Mouse (Mus musculus): Measurements from ENCODE around the gene Furin. TPM values are rescaled to one million over a fixed set of nuclear protein-coding genes. Genes with fewer than 3 reads are reported as not detected.

Gene Furin
- total and polyA plus RNA-seq, 3 experiments = 13.7 to 32.3 TPM; not detected in 1

GRCm38 (mm10) chr7:80342858-80343257 is 62.4 kb downstream of the Furin start, which contains the start of gene Hddc3:
TSS of gene Hddc3 (plus strand) at chr7:80343104.
- H3K27ac ChIP-seq (ENCODE audit: control insufficient read depth, low read depth, low read length) = peak within 1 kb of the TSS; percentile 58
- no peaks in the 10 kb centered on the region for H3K27me3 ChIP-seq (ENCODE audit: control insufficient read depth in 1 of 2, insufficient read depth in 2 of 2, low read length in 2 of 2)
- peak; percentile 96 for DNase-seq (ENCODE audit: low read depth, low spot score)
- H3K9ac ChIP-seq (ENCODE audit: control insufficient read depth, low read depth, low read length, poor library complexity, severe bottlenecking) = peak within 1 kb of the TSS; percentile 93
- no peaks in the 10 kb centered on the region for H3K9me3 ChIP-seq (replicated peaks; ENCODE audit: insufficient read depth, low read length)
- TF ChIP-seq HCFC1 (IDR thresholded peaks at IDR 0.05; ENCODE audit: low read depth, low read length) = peak; percentile 79
- TF ChIP-seq NRF1 (IDR thresholded peaks at IDR 0.05; ENCODE audit: insufficient read depth, low read depth, low read length, poor library complexity, severe bottlenecking) = peak; percentile 79
- no peak for TF ChIP-seq RCOR1 (IDR thresholded peaks at IDR 0.05; ENCODE audit: low read depth, low read length)
- TF ChIP-seq NELFE (IDR thresholded peaks at IDR 0.05; ENCODE audit: low read depth, low read length) = peak; percentile 82
- peak; percentile 81 to 92 (median 87) for TF ChIP-seq CTCF (IDR thresholded peaks at IDR 0.05 in 2 of 3, conservative IDR thresholded peaks at IDR 0.05 in 1 of 3; ENCODE audit: control insufficient read depth in 1 of 3, insufficient read depth in 1 of 3, low read depth in 2 of 3, low read length in 3 of 3, poor library complexity in 1 of 3, severe bottlenecking in 1 of 3)
- peak; percentile 67 for TF ChIP-seq SIN3A (IDR thresholded peaks at IDR 0.05; ENCODE audit: low read length)
- peak; percentile 10; the same call in 1 of the 2 replicates for TF ChIP-seq SMC3 (IDR thresholded peaks at IDR 0.05; ENCODE audit: low read depth, low read length)
- 0 out of 2 replicates have a peak, but pooled peaks have one; percentile 18 for TF ChIP-seq MAZ (IDR thresholded peaks at IDR 0.05; ENCODE audit: low read depth, low read length)
- peak; percentile 52; the same call in 1 of the 2 replicates for TF ChIP-seq POLR2AphosphoS2 (IDR thresholded peaks at IDR 0.05; ENCODE audit: low read length)
- TF ChIP-seq ELF1 (IDR thresholded peaks at IDR 0.05; ENCODE audit: low read depth, low read length) = peak; percentile 53; the same call in 1 of the 2 replicates
- no peak for TF ChIP-seq E2F4 (IDR thresholded peaks at IDR 0.05; ENCODE audit: borderline replicate concordance, low read depth, low read length)
- no peak for TF ChIP-seq TAL1 (IDR thresholded peaks at IDR 0.05; ENCODE audit: low read length)
- TF ChIP-seq MAX (IDR thresholded peaks at IDR 0.05; ENCODE audit: low read length) = peak; percentile 54; the same call in 1 of the 2 replicates
- TF ChIP-seq TBP (IDR thresholded peaks at IDR 0.05; ENCODE audit: low read depth, low read length) = peak; percentile 72; the same call in 1 of the 2 replicates
- TF ChIP-seq ETS1 (IDR thresholded peaks at IDR 0.05; ENCODE audit: low read depth, low read length) = peak; percentile 48; the same call in 1 of the 2 replicates
- peak; percentile 71; the same call in 1 of the 2 replicates for TF ChIP-seq MYC (IDR thresholded peaks at IDR 0.05; ENCODE audit: low read depth, low read length)
- peak; percentile 59; the same call in 1 of the 2 replicates for TF ChIP-seq ZMIZ1 (IDR thresholded peaks at IDR 0.05; ENCODE audit: low read depth, low read length)
- no peak for TF ChIP-seq EP300 (IDR thresholded peaks at IDR 0.05; ENCODE audit: low read depth in 1 of 2, low read length in 2 of 2)
- TF ChIP-seq BHLHE40 (IDR thresholded peaks at IDR 0.05; ENCODE audit: borderline replicate concordance, low read depth, low read length) = 0 out of 2 replicates have a peak, but pooled peaks have one; percentile 23
- no peak for TF ChIP-seq ZKSCAN1 (IDR thresholded peaks at IDR 0.05; ENCODE audit: low read depth, low read length)
- TF ChIP-seq POLR2A (IDR thresholded peaks at IDR 0.05; ENCODE audit: control insufficient read depth in 1 of 2, insufficient read depth in 1 of 2, low read depth in 1 of 2, low read length in 2 of 2, poor library complexity in 1 of 2) = peak; percentile 89 to 91
- TF ChIP-seq TCF12 (IDR thresholded peaks at IDR 0.05; ENCODE audit: low read depth, low read length) = peak; percentile 64
- peak; percentile 52; the same call in 1 of the 2 replicates for TF ChIP-seq CHD2 (IDR thresholded peaks at IDR 0.05; ENCODE audit: low read length)
- no peak for TF ChIP-seq KAT2A (conservative IDR thresholded peaks at IDR 0.05; ENCODE audit: low read depth, low read length)
- peak within 1 kb of the TSS; percentile 59 to 73 for H3K4me3 ChIP-seq (ENCODE audit: control insufficient read depth in 1 of 2, insufficient read depth in 1 of 2, low read depth in 2 of 2, low read length in 2 of 2)
- H3K4me1 ChIP-seq (ENCODE audit: control insufficient read depth in 1 of 2, insufficient read depth in 2 of 2, low read length in 2 of 2) = peaks cover 0 to 34% of the 10 kb centered on the region in 2 experiments; a peak in 3 of 4 replicates
- H3K79me2 ChIP-seq (ENCODE audit: control insufficient read depth, insufficient read depth, low read length, poor library complexity) = peaks cover 11% of the 10 kb centered on the region
- H3K36me3 ChIP-seq (ENCODE audit: control insufficient read depth in 1 of 2, insufficient read depth in 2 of 2, low read length in 2 of 2) = peaks cover 0 to 12% of the 10 kb centered on the region in 2 experiments; a peak in 2 of 4 replicates

Data from MEL (cell line).